Mouse (Mus musculus): ENCODE data around the gene Lama5. TPM values are rescaled to one million over a fixed set of nuclear protein-coding genes. Genes with fewer than 3 reads are reported as not detected.
"Not testable (repeated sequence)": the region's sequence is repeated elsewhere in the genome, so short reads cannot be mapped to it uniquely, and the experiment has no call there.

Lama5 gene
- polyA plus RNA-seq, 1 experiment from 2014 or later, result 1.9 TPM

- H3K9ac ChIP-seq, result 0 out of 2 replicates have a peak overlapping the region, but pooled peaks have one; percentile 24
- not testable (repeated sequence) for ATAC-seq (ENCODE audit: low FRiP score)
These were observed 51.9 kb downstream of the Lama5 start for GRCm38 (mm10) chr2:180173711-180174110.

GRCm38 (mm10) chr2:180173163-180173562 lies 52.5 kb downstream of the Lama5 start:
- H3K4me3 ChIP-seq, result peak overlapping the region; percentile 97
- H3K4me2 ChIP-seq, result peak overlapping the region; percentile 100
- WGBS, result 91% methylated on average over 4 of the region's 4 CpGs
- H3K9ac ChIP-seq, result peak overlapping the region; percentile 99
- no peak for ATAC-seq (ENCODE audit: low FRiP score)
- H3K36me3 ChIP-seq, result peaks cover 52% of the 10 kb centered on the region
- no peak overlapping the region for H3K27ac ChIP-seq
- no peaks in the 10 kb centered on the region for H3K27me3 ChIP-seq
- H3K4me1 ChIP-seq (replicated peaks), result peaks cover 27% of the 10 kb centered on the region
- H3K9me3 ChIP-seq, result no peaks in the 10 kb centered on the region

More at GRCm38 (mm10) chr2:180173711-180174110, 51.9 kb downstream of the Lama5 start:
- not testable (repeated sequence) for H3K27me3 ChIP-seq, H3K9me3 ChIP-seq, H3K27ac ChIP-seq
- WGBS, result 93% methylated on average over 8 of the region's 8 CpGs
- peaks cover 27% of the 10 kb centered on the region for H3K4me1 ChIP-seq (replicated peaks)
- peak overlapping the region; percentile 97; the same call in 1 of the 2 replicates for H3K4me3 ChIP-seq
- peak overlapping the region; percentile 100 for H3K4me2 ChIP-seq
- peaks cover 57% of the 10 kb centered on the region for H3K36me3 ChIP-seq

GRCm38 (mm10) chr2:180172152-180172551 lies 53.5 kb downstream of the Lama5 start:
- no peak for ATAC-seq (ENCODE audit: low FRiP score)
- Histone ChIP-seq H3K9ac (peak overlapping the region; percentile 99), H3K4me1 (replicated peaks) (peaks cover 27% of the 10 kb centered on the region), H3K27ac (peak overlapping the region; percentile 96), H3K36me3 (peaks cover 42% of the 10 kb centered on the region), H3K27me3 (no peaks in the 10 kb centered on the region), H3K9me3 (no peaks in the 10 kb centered on the region), H3K4me3 (peak overlapping the region; percentile 97), H3K4me2 (peak overlapping the region; percentile 100)
- 6% methylated on average over 9 of the region's 9 CpGs for WGBS

- Histone ChIP-seq H3K4me1 (replicated peaks) (peaks cover 27% of the 10 kb centered on the region), H3K27me3 (no peaks in the 10 kb centered on the region), H3K36me3 (peaks cover 39% of the 10 kb centered on the region), H3K9ac (peak overlapping the region; percentile 99), H3K9me3 (no peaks in the 10 kb centered on the region), H3K4me2 (peak overlapping the region; percentile 100), H3K27ac (peak overlapping the region; percentile 96), H3K4me3 (peak overlapping the region; percentile 97)
- ATAC-seq (ENCODE audit: low FRiP score), result peak; percentile 75
- WGBS, result under 1% methylated on average over 80 of the region's 80 CpGs
These were observed 54.1 kb downstream of the Lama5 start for GRCm38 (mm10) chr2:180171522-180172070.

- 5% methylated on average over 41 of the region's 41 CpGs for WGBS
- peaks cover 33% of the 10 kb centered on the region for H3K36me3 ChIP-seq
These were observed 54.7 kb downstream of the Lama5 start, which contains the start of gene Adrm1 for GRCm38 (mm10) chr2:180170806-180171521. Gene Adrm1 (plus strand): TSS chr2:180171485.

GRCm38 (mm10) chr2:180170151-180170805 lies 55.4 kb downstream of the Lama5 start:
- ATAC-seq (ENCODE audit: low FRiP score), result no peak
- H3K27me3 ChIP-seq, result no peaks in the 10 kb centered on the region
- H3K36me3 ChIP-seq, result peaks cover 26% of the 10 kb centered on the region
- peak overlapping the region; percentile 69; the same call in 1 of the 2 replicates for H3K9ac ChIP-seq
- no peak overlapping the region; the same call in 1 of the 2 replicates for H3K4me2 ChIP-seq
- no peaks in the 10 kb centered on the region for H3K9me3 ChIP-seq
- WGBS, result 88% methylated on average over 11 of the region's 11 CpGs
- H3K4me1 ChIP-seq (replicated peaks), result peaks cover 27% of the 10 kb centered on the region
- no peak overlapping the region for H3K4me3 ChIP-seq
- no peak overlapping the region for H3K27ac ChIP-seq

More at GRCm38 (mm10) chr2:180170806-180171521, 54.7 kb downstream of the Lama5 start, which contains the start of gene Adrm1:
- H3K4me1 ChIP-seq (replicated peaks), result peaks cover 27% of the 10 kb centered on the region
- H3K9me3 ChIP-seq, result no peaks in the 10 kb centered on the region
- H3K27me3 ChIP-seq, result no peaks in the 10 kb centered on the region
- peak within 1 kb of the TSS; percentile 97 for H3K4me3 ChIP-seq
- H3K27ac ChIP-seq, result peak within 1 kb of the TSS; percentile 96
- H3K4me2 ChIP-seq, result peak within 1 kb of the TSS; percentile 100
- peak within 1 kb of the TSS; percentile 99 for H3K9ac ChIP-seq
- peak; percentile 100 for ATAC-seq (ENCODE audit: low FRiP score)

- H3K9me3 ChIP-seq, result no peaks in the 10 kb centered on the region
- H3K36me3 ChIP-seq, result peaks cover 30% of the 10 kb centered on the region
- no peak overlapping the region for H3K4me3 ChIP-seq
- no peaks in the 10 kb centered on the region for H3K27me3 ChIP-seq
- WGBS, result 83% methylated on average over 2 of the region's 2 CpGs
- no peak for ATAC-seq (ENCODE audit: low FRiP score)
- H3K27ac ChIP-seq, result no peak overlapping the region
- H3K4me2 ChIP-seq, result no peak overlapping the region
- H3K9ac ChIP-seq, result no peak overlapping the region
- peaks cover 5% of the 10 kb centered on the region; the same call in 1 of the 2 replicates for H3K4me1 ChIP-seq (replicated peaks)
These were observed 58.8 kb downstream of the Lama5 start for GRCm38 (mm10) chr2:180166869-180167268.

GRCm38 (mm10) chr2:180165855-180166254 lies 59.8 kb downstream of the Lama5 start:
- H3K9me3 ChIP-seq, result no peaks in the 10 kb centered on the region
- peaks cover 40% of the 10 kb centered on the region for H3K36me3 ChIP-seq
- H3K4me1 ChIP-seq (replicated peaks), result peaks cover 3% of the 10 kb centered on the region; the same call in 1 of the 2 replicates
- H3K9ac ChIP-seq, result no peak overlapping the region
- no peak overlapping the region for H3K4me3 ChIP-seq
- ATAC-seq (ENCODE audit: low FRiP score), result peak; percentile 32; the same call in 1 of the 2 replicates
- no peak overlapping the region for H3K4me2 ChIP-seq
- no peak overlapping the region; the same call in 1 of the 2 replicates for H3K27ac ChIP-seq
- 72% methylated on average over 2 of the region's 2 CpGs for WGBS
- H3K27me3 ChIP-seq, result no peaks in the 10 kb centered on the region

- no peaks in the 10 kb centered on the region for H3K4me1 ChIP-seq (replicated peaks)
- WGBS, result 91% methylated on average over 3 of the region's 3 CpGs
- H3K9me3 ChIP-seq, result no peaks in the 10 kb centered on the region
- H3K27ac ChIP-seq, result no peak overlapping the region
- H3K27me3 ChIP-seq, result no peaks in the 10 kb centered on the region
- ATAC-seq (ENCODE audit: low FRiP score), result no peak
- no peak overlapping the region for H3K9ac ChIP-seq
- no peak overlapping the region for H3K4me3 ChIP-seq
- no peak overlapping the region for H3K4me2 ChIP-seq
- H3K36me3 ChIP-seq, result peaks cover 91% of the 10 kb centered on the region
These were observed 67.0 kb downstream of the Lama5 start for GRCm38 (mm10) chr2:180158627-180159026.

- Histone ChIP-seq H3K9ac (no peak overlapping the region; the same call in 1 of the 2 replicates), H3K27ac (no peak overlapping the region), H3K9me3 (no peaks in the 10 kb centered on the region), H3K4me3 (no peak overlapping the region), H3K27me3 (no peaks in the 10 kb centered on the region), H3K36me3 (peaks cover 87% of the 10 kb centered on the region), H3K4me1 (replicated peaks) (no peaks in the 10 kb centered on the region), H3K4me2 (no peak overlapping the region)
- WGBS, result 70% methylated on average over 3 of the region's 3 CpGs
- ATAC-seq (ENCODE audit: low FRiP score), result no peak
These were observed 70.9 kb downstream of the Lama5 start for GRCm38 (mm10) chr2:180154796-180155195.

- no peak overlapping the region for H3K9ac ChIP-seq
- H3K36me3 ChIP-seq, result peaks cover 87% of the 10 kb centered on the region
- H3K4me2 ChIP-seq, result no peak overlapping the region
- no peaks in the 10 kb centered on the region for H3K4me1 ChIP-seq (replicated peaks)
- no peak overlapping the region for H3K4me3 ChIP-seq
- 85% methylated on average over 9 of the region's 9 CpGs for WGBS
- no peaks in the 10 kb centered on the region for H3K9me3 ChIP-seq
- no peaks in the 10 kb centered on the region for H3K27me3 ChIP-seq
- ATAC-seq (ENCODE audit: low FRiP score), result no peak
- H3K27ac ChIP-seq, result no peak overlapping the region
These were observed 77.1 kb downstream of the Lama5 start for GRCm38 (mm10) chr2:180148551-180148950.

- H3K27ac ChIP-seq, result no peak overlapping the region
- no peak overlapping the region for H3K4me2 ChIP-seq
- no peak overlapping the region for H3K4me3 ChIP-seq
- H3K36me3 ChIP-seq, result peaks cover 82% of the 10 kb centered on the region
- H3K4me1 ChIP-seq (replicated peaks), result no peaks in the 10 kb centered on the region
- no peaks in the 10 kb centered on the region for H3K27me3 ChIP-seq
- H3K9me3 ChIP-seq, result no peaks in the 10 kb centered on the region
- no peak for ATAC-seq (ENCODE audit: low FRiP score)
- H3K9ac ChIP-seq, result no peak overlapping the region
- 87% methylated on average over 6 of the region's 6 CpGs for WGBS
These were observed 78.3 kb downstream of the Lama5 start for GRCm38 (mm10) chr2:180147379-180147778.

Data from hindbrain, embryonic 13.5 days (tissue).